Mouse (Mus musculus) MEL (cell line): ENCODE measurements around the gene Arap1.

ENCODE experiments used
- CTCF ChIP-seq, 3 experiments: IDR thresholded peaks in 2 of 3; conservative IDR thresholded peaks in 1 of 3; 2 replicates each; pipeline ENCODE4 v1.5.1; 2011 to 2012; ENCODE audit warnings: low read length in 3 of 3, low read depth in 2 of 3, mild to moderate bottlenecking in 2 of 3, improper control_type of control experiment in 1 of 3, inconsistent platforms in 1 of 3, mixed read lengths in 1 of 3, moderate library complexity in 1 of 3; ENCODE audit not compliant: control insufficient read depth in 1 of 3, insufficient read depth in 1 of 3, poor library complexity in 1 of 3, severe bottlenecking in 1 of 3
- EP300 ChIP-seq, 2 experiments: IDR thresholded peaks; 2 replicates each; pipeline ENCODE4 v1.6.1; 2011; ENCODE audit warnings: improper control_type of control experiment in 2 of 2, low read length in 2 of 2, low read depth in 1 of 2, mild to moderate bottlenecking in 1 of 2
- MAFK ChIP-seq: IDR thresholded peaks from 2 replicates; pipeline ENCODE4 v1.6.1; 2011; ENCODE audit warnings: low read depth, mild to moderate bottlenecking, low read length, improper control_type of control experiment, borderline replicate concordance
- MXI1 ChIP-seq: IDR thresholded peaks from 2 replicates; pipeline ENCODE4 v1.6.1; 2011; ENCODE audit warnings: mild to moderate bottlenecking, low read depth, low read length, improper control_type of control experiment
- MYC ChIP-seq: IDR thresholded peaks from 2 replicates; pipeline ENCODE4 v1.6.1; 2011; ENCODE audit warnings: low read depth, mild to moderate bottlenecking, low read length, improper control_type of control experiment, moderate library complexity
- POLR2A ChIP-seq, 2 experiments: IDR thresholded peaks; 2 replicates each; pipeline ENCODE4 v1.6.1; 2011 to 2012; ENCODE audit warnings: low read length in 2 of 2, mild to moderate bottlenecking in 2 of 2, control low read depth in 1 of 2, improper control_type of control experiment in 1 of 2, low read depth in 1 of 2, moderate library complexity in 1 of 2; ENCODE audit not compliant: control insufficient read depth in 1 of 2, insufficient read depth in 1 of 2, poor library complexity in 1 of 2
- POLR2AphosphoS2 ChIP-seq: IDR thresholded peaks from 2 replicates; pipeline ENCODE4 v1.6.1; 2011; ENCODE audit warnings: low read length, improper control_type of control experiment
- SIN3A ChIP-seq: IDR thresholded peaks from 2 replicates; pipeline ENCODE4 v1.6.1; 2012; ENCODE audit warnings: low read length, improper control_type of control experiment, inconsistent platforms
- USF1 ChIP-seq: IDR thresholded peaks from 2 replicates; pipeline ENCODE4 v1.6.1; 2014; ENCODE audit warnings: low read depth, mild to moderate bottlenecking, inconsistent platforms, low read length, improper control_type of control experiment, moderate library complexity
- ZKSCAN1 ChIP-seq: IDR thresholded peaks from 2 replicates; pipeline ENCODE4 v1.6.1; 2012; ENCODE audit warnings: low read depth, mild to moderate bottlenecking, inconsistent platforms, low read length, improper control_type of control experiment, moderate library complexity
- ZMIZ1 ChIP-seq: IDR thresholded peaks from 2 replicates; pipeline ENCODE4 v1.6.1; 2012; ENCODE audit warnings: low read depth, mild to moderate bottlenecking, inconsistent platforms, low read length, improper control_type of control experiment, moderate library complexity

DNA sequence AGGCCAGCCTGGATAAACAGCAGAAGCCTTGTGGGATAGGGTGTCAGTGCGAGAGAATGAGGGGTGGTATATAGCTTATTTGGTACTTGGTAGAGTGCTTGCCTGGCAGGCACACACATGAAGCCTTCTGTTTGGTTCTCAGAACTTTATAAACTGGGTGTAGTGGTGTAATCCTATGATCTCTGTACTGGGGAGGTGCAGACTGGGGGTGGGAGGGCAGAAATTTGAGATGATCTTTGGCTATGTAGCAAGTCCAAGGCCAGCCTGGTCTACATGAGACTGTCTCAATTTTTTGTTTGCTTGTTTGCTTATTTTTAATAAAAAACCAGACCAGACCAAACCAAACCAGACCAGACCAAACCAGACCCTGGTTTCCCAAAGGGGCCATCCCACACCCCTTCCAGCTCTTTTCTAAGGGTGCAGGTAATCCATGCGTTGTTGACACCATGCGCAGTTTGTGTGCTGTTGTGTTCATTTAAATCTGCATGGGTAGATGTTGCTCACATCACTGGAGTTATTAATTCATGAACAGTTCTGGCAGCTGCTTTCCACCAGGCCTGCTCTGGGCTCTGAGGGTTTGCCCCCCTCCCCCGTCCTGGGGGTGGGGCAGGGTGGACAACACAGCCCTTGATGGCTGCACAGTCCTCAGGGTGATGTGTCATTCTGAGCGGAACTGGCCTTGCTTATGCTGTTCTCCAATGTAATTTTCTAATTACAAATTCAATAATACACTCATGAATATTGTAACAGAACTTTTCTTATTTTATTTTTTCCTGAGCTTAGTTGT, 15.6 kb upstream of the Arap1 start:
- TF ChIP-seq CTCF (IDR thresholded peaks at IDR 0.05 in 2 of 3, conservative IDR thresholded peaks at IDR 0.05 in 1 of 3; ENCODE audit: control insufficient read depth in 1 of 3, insufficient read depth in 1 of 3, low read depth in 2 of 3, low read length in 3 of 3, poor library complexity in 1 of 3, severe bottlenecking in 1 of 3), result no peak
- no peak for TF ChIP-seq ZKSCAN1
- TF ChIP-seq POLR2AphosphoS2, result no peak
- TF ChIP-seq MYC, result no peak
- TF ChIP-seq SIN3A, result no peak
- TF ChIP-seq MAFK, result no peak
- no peak for TF ChIP-seq POLR2A (IDR thresholded peaks at IDR 0.05; ENCODE audit: control insufficient read depth in 1 of 2, insufficient read depth in 1 of 2, low read depth in 1 of 2, low read length in 2 of 2, poor library complexity in 1 of 2)
- no peak for TF ChIP-seq ZMIZ1
- TF ChIP-seq EP300 (IDR thresholded peaks at IDR 0.05; ENCODE audit: low read depth in 1 of 2, low read length in 2 of 2), result no peak
- no peak for TF ChIP-seq MXI1
- no peak for TF ChIP-seq USF1
